Mouse (Mus musculus): Measurements from ENCODE around the gene Gm21095. TPM values are rescaled to one million over a fixed set of nuclear protein-coding genes. Genes with fewer than 3 reads are reported as not detected.

Gene Gm21095
- not detected in 2 replicates for polyA plus RNA-seq (2015; fragmentation: Nextera tagmentation; extraction: Ambion mirVana)

GRCm38 (mm10) chrY:84096979-84097378 lies at the start of gene Gm21095:
Gene Gm21095, plus strand, starts transcription at chrY:84097279.

Measured in skeletal muscle tissue, postnatal 0 days (tissue).